Mouse (Mus musculus) kidney, adult 2 months (tissue): Measurements from ENCODE around the gene Galnt7. TPM values are rescaled to one million over a fixed set of nuclear protein-coding genes. Genes with fewer than 3 reads are reported as not detected.

Source experiments
- DNase-seq: peaks from one replicate; pipeline ENCODE4 v3.0.0; 2021
- H3K27ac ChIP-seq: fragments of 200-500 bp; 2 replicates; pipeline ENCODE4 v1.5.1; 2012; ENCODE audit warnings: low read depth, low read length, control low read depth, inconsistent platforms; ENCODE audit not compliant: insufficient read depth
- H3K27me3 ChIP-seq: fragments of 200-500 bp; replicated peaks from 2 replicates; pipeline ENCODE4 v1.6.1; 2012; ENCODE audit warnings: mild to moderate bottlenecking, moderate library complexity, low read length, inconsistent platforms; ENCODE audit not compliant: control insufficient read depth, insufficient read depth
- H3K36me3 ChIP-seq: fragments of 200-500 bp; 2 replicates; pipeline ENCODE4 v1.6.1; 2012; ENCODE audit warnings: mild to moderate bottlenecking, moderate library complexity, low read length, inconsistent platforms; ENCODE audit not compliant: control insufficient read depth, insufficient read depth
- H3K4me1 ChIP-seq: fragments of 200-500 bp; 2 replicates; pipeline ENCODE4 v1.6.1; 2011; ENCODE audit warnings: low read length; ENCODE audit not compliant: control insufficient read depth, insufficient read depth
- H3K4me3 ChIP-seq: fragments of 200-500 bp; 2 replicates; pipeline ENCODE4 v1.5.1; 2011; ENCODE audit warnings: mild to moderate bottlenecking, low read depth, low read length, control low read depth; ENCODE audit not compliant: insufficient read depth
- CTCF ChIP-seq: fragments of 200-500 bp; conservative IDR thresholded peaks from 2 replicates; pipeline ENCODE4 v1.5.1; 2011; ENCODE audit warnings: low read depth, mild to moderate bottlenecking, control low read depth, low read length, moderate library complexity, mixed read lengths; ENCODE audit not compliant: insufficient read depth, insufficient read length
- POLR2A ChIP-seq: fragments of 200-500 bp; IDR thresholded peaks from one replicate; pipeline ENCODE4 v1.6.1; 2011; ENCODE audit warnings: low read depth, low read length, control low read depth
- WGBS: fragments of 180-500 bp; shearing (Covaris S2); methylation state at CpG from one replicate; pipeline ENCODE4 v1.1.7; 2018; 5-methylcytosine and 5-hydroxymethylcytosine counted together
- polyA plus RNA-seq: library from polyadenylated mRNA; depleted of rRNA; stranded (reverse); fragments of >200 nt; gene quantifications from 2 replicates; pipeline ENCODE4 v1.2.3, GENCODE M21; 2012; rRNA removed

Galnt7 gene
- polyA plus RNA-seq, 1 experiment, result 2.7 TPM

- DNase-seq, result peak; percentile 99
- H3K27ac ChIP-seq, result peak within 1 kb of the TSS; percentile 95
- no peaks in the 10 kb centered on the region for H3K27me3 ChIP-seq
- H3K4me3 ChIP-seq, result peak within 1 kb of the TSS; percentile 92
- WGBS, result under 1% methylated on average over 66 of the region's 66 CpGs
- H3K36me3 ChIP-seq, result no peaks in the 10 kb centered on the region; the same call in 1 of the 2 replicates
- TF ChIP-seq CTCF (0 out of 2 replicates have a peak, but pooled peaks have one; percentile 0), POLR2A (peak; percentile 74)
- H3K4me1 ChIP-seq, result peaks cover 12% of the 10 kb centered on the region; the same call in 1 of the 2 replicates
Measured at GRCm38 (mm10) chr8:57487441-57488155, 165.2 kb downstream of the Galnt7 start, which contains the start of gene Sap30. Gene Sap30, minus strand, starts transcription at chr8:57487860.

- H3K27me3 ChIP-seq, result no peaks in the 10 kb centered on the region
- H3K4me1 ChIP-seq, result peaks cover 12% of the 10 kb centered on the region; the same call in 1 of the 2 replicates
- H3K4me3 ChIP-seq, result peak overlapping the region; percentile 92
- H3K36me3 ChIP-seq, result no peaks in the 10 kb centered on the region; the same call in 1 of the 2 replicates
- TF ChIP-seq POLR2A (no peak), CTCF (no peak)
- WGBS, result under 1% methylated on average over 54 of the region's 54 CpGs
- peak overlapping the region; percentile 88 for H3K27ac ChIP-seq
- peak; percentile 46 for DNase-seq
Measured at GRCm38 (mm10) chr8:57486491-57487440, 166.1 kb downstream of the Galnt7 start.

GRCm38 (mm10) chr8:57480606-57481005, 172.2 kb downstream of the Galnt7 start:
- H3K27me3 ChIP-seq, result no peaks in the 10 kb centered on the region
- TF ChIP-seq POLR2A (no peak), CTCF (no peak)
- DNase-seq, result no peak
- H3K36me3 ChIP-seq, result no peaks in the 10 kb centered on the region; the same call in 1 of the 2 replicates
- H3K27ac ChIP-seq, result no peak overlapping the region
- no peaks in the 10 kb centered on the region for H3K4me1 ChIP-seq
- WGBS, result 89% methylated on average over 4 of the region's 4 CpGs
- H3K4me3 ChIP-seq, result no peak overlapping the region

- TF ChIP-seq CTCF (no peak), POLR2A (no peak)
- no peak overlapping the region for H3K4me3 ChIP-seq
- 90% methylated on average over 8 of the region's 8 CpGs for WGBS
- no peaks in the 10 kb centered on the region for H3K4me1 ChIP-seq
- no peak overlapping the region for H3K27ac ChIP-seq
- no peak for DNase-seq
- no peaks in the 10 kb centered on the region for H3K27me3 ChIP-seq
- no peaks in the 10 kb centered on the region for H3K36me3 ChIP-seq
Measured at GRCm38 (mm10) chr8:57479700-57480099, 173.1 kb downstream of the Galnt7 start.

- no peak for DNase-seq
- Histone ChIP-seq H3K27me3 (no peaks in the 10 kb centered on the region), H3K4me1 (no peaks in the 10 kb centered on the region), H3K4me3 (no peak overlapping the region), H3K36me3 (no peaks in the 10 kb centered on the region), H3K27ac (no peak overlapping the region)
- 42% methylated on average over 3 of the region's 3 CpGs for WGBS
- TF ChIP-seq POLR2A (no peak), CTCF (no peak)
Measured at GRCm38 (mm10) chr8:57478406-57478805, 174.4 kb downstream of the Galnt7 start.

Other genes with a start within 250 kb of the Galnt7 start
- 0.68 and 1.2 TPM in 2 replicates for gene Scrg1, start 197.1 kb downstream of the Galnt7 start, polyA plus RNA-seq
- gene Sap30, start 165.2 kb downstream of the Galnt7 start, polyA plus RNA-seq, result 26.6 and 35.1 TPM in 2 replicates
- 4.2 and 6.8 TPM in 2 replicates for gene Hmgb2, start 141.1 kb downstream of the Galnt7 start, polyA plus RNA-seq